19 mouse cellular contexts compared by ENCODE assay signal in the genomic region with DNA sequence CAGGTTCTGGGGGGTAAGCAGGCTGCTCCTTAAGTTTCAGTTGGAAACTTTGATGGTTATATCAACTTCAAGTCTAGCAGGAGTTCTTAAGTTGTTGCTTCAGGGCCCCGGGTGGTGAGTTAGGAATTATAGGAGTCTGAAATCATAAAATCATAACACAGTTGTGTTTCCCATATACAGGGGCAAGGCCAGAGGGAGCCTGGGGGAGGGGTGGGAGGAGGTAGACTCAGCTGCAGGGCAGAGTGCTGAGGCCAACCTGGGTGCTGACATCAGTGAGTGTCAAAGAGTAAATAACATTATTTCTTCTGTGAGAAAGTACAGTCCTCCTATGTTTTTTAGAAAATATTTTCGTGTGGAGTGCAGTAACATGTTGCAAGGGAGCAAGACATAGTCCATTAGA. TPM values are rescaled to one million over a fixed set of nuclear protein-coding genes. Genes with fewer than 3 reads are reported as not detected.
DNase-seq lines count a peak whose midpoint lies in the region; ATAC-seq and TF ChIP-seq lines count a peak whose summit lies in the region.
"Had no signal": no experiment of that assay in that cellular context is flagged by ENCODE, and none has a peak within 500 bp of the region (broad histone marks: within the 10 kb centered on the region; RNA-seq: fewer than 3 reads in every experiment).

No protein-coding gene starts in this region.

- no peaks in the 10 kb centered on the region for H3K9me3 ChIP-seq in limb, embryonic 12.5 days
- no peaks in the 10 kb centered on the region for H3K9me3 ChIP-seq in limb, embryonic 10.5 days (replicated peaks)
- H3K9me3 ChIP-seq in limb, embryonic 13.5 days = no peaks in the 10 kb centered on the region
- no peaks in the 10 kb centered on the region for H3K9me3 ChIP-seq in stomach, postnatal 0 days (ENCODE audit: control insufficient read depth, low read length)
- H3K9me3 ChIP-seq: forebrain, embryonic 15.5 days had no signal

- H3K79me2 ChIP-seq in heart, adult 2 months (replicated peaks; ENCODE audit: control insufficient read depth, insufficient read depth, low read length) = peaks cover 8% of the 10 kb centered on the region

- H3K4me2 ChIP-seq in limb, embryonic 12.5 days = no peak overlapping the region
- H3K4me2 ChIP-seq in limb, embryonic 13.5 days (replicated peaks) = no peak overlapping the region
- no peak overlapping the region for H3K4me2 ChIP-seq in stomach, postnatal 0 days (replicated peaks; ENCODE audit: low read depth)
- H3K4me2 ChIP-seq: forebrain, embryonic 15.5 days; midbrain, embryonic 11.5 days had no signal

- peaks cover 17% of the 10 kb centered on the region for H3K4me1 ChIP-seq in heart, adult 2 months (ENCODE audit: control insufficient read depth, insufficient read depth, low read length)
- H3K4me1 ChIP-seq in limb, embryonic 12.5 days (replicated peaks) = peaks cover 24% of the 10 kb centered on the region
- H3K4me1 ChIP-seq in limb, embryonic 10.5 days = peaks cover 15% of the 10 kb centered on the region
- H3K4me1 ChIP-seq in limb, embryonic 13.5 days = peaks cover 38% of the 10 kb centered on the region
- H3K4me1 ChIP-seq in stomach, postnatal 0 days (replicated peaks; ENCODE audit: control insufficient read depth, insufficient read depth) = peaks cover 11% of the 10 kb centered on the region

- H3K9ac ChIP-seq in heart, adult 2 months (ENCODE audit: low read depth, low read length) = no peak overlapping the region
- H3K9ac ChIP-seq in limb, embryonic 12.5 days (replicated peaks) = no peak overlapping the region
- H3K9ac ChIP-seq in limb, embryonic 13.5 days = no peak overlapping the region
- no peak overlapping the region for H3K9ac ChIP-seq in stomach, postnatal 0 days (ENCODE audit: low read length)
- H3K9ac ChIP-seq: forebrain, embryonic 15.5 days had no signal

- no peaks in the 10 kb centered on the region for H3K27me3 ChIP-seq in heart, adult 2 months (ENCODE audit: control insufficient read depth, insufficient read depth, low read length)
- no peaks in the 10 kb centered on the region for H3K27me3 ChIP-seq in limb, embryonic 12.5 days
- no peaks in the 10 kb centered on the region for H3K27me3 ChIP-seq in limb, embryonic 10.5 days (ENCODE audit: low read depth, poor library complexity, severe bottlenecking)
- no peaks in the 10 kb centered on the region for H3K27me3 ChIP-seq in limb, embryonic 13.5 days
- H3K27me3 ChIP-seq in stomach, postnatal 0 days (ENCODE audit: control insufficient read depth, insufficient read depth, low read length) = no peaks in the 10 kb centered on the region
- H3K27me3 ChIP-seq: forebrain, embryonic 15.5 days; Patski had no signal

- intact Hi-C loops in heart, adult 2 months (cut with DNase I) = no loop called here
- intact Hi-C loops in heart, postnatal 36 days (cut with DNase I) = no loop called here

- 77% methylated on average over 2 of the region's 2 CpGs for WGBS in heart, adult 2 months
- 45% methylated on average over 2 of the region's 2 CpGs for WGBS in limb, embryonic 12.5 days
- 85% methylated on average over 2 of the region's 2 CpGs for WGBS in limb, embryonic 10.5 days
- 39% methylated on average over 2 of the region's 2 CpGs for WGBS in limb, embryonic 13.5 days
- 21% methylated on average over 2 of the region's 2 CpGs for WGBS in stomach, postnatal 0 days

- no peak for TF ChIP-seq CTCF in heart, adult 2 months (IDR thresholded peaks at IDR 0.05)
- TF ChIP-seq CTCF in stomach, postnatal 0 days (IDR thresholded peaks at IDR 0.05; ENCODE audit: low read depth) = no peak

- TF ChIP-seq EP300 in heart, adult 2 months (IDR thresholded peaks at IDR 0.05; ENCODE audit: insufficient read depth, low read depth, low read length) = no peak
- no peak for TF ChIP-seq EP300 in stomach, postnatal 0 days (optimal IDR thresholded peaks at IDR 0.05)

- no peak overlapping the region for H3K4me3 ChIP-seq in heart, adult 2 months
- H3K4me3 ChIP-seq in limb, embryonic 12.5 days (replicated peaks) = no peak overlapping the region
- no peak overlapping the region for H3K4me3 ChIP-seq in limb, embryonic 10.5 days
- H3K4me3 ChIP-seq in limb, embryonic 13.5 days = no peak overlapping the region
- no peak overlapping the region for H3K4me3 ChIP-seq in stomach, postnatal 0 days (ENCODE audit: low read depth, low read length)
- H3K4me3 ChIP-seq: forebrain, embryonic 15.5 days had no signal

- no peak for ATAC-seq in limb, embryonic 12.5 days (ENCODE audit: insufficient number of reproducible peaks, insufficient read depth, low FRiP score, low TSS enrichment, low read depth)
- ATAC-seq in limb, embryonic 13.5 days (ENCODE audit: low FRiP score, low read depth) = no peak
- peak; percentile 56; the same call in 1 of the 2 replicates for ATAC-seq in stomach, postnatal 0 days (ENCODE audit: low FRiP score, low TSS enrichment)
- ATAC-seq: forebrain, embryonic 15.5 days; hindbrain, postnatal 0 days; Patski had no signal

- peaks cover 4% of the 10 kb centered on the region; the same call in 1 of the 2 replicates for H3K36me3 ChIP-seq in heart, adult 2 months (ENCODE audit: control insufficient read depth, insufficient read depth, low read length)
- no peaks in the 10 kb centered on the region for H3K36me3 ChIP-seq in limb, embryonic 12.5 days
- H3K36me3 ChIP-seq in limb, embryonic 10.5 days = no peaks in the 10 kb centered on the region
- no peaks in the 10 kb centered on the region for H3K36me3 ChIP-seq in limb, embryonic 13.5 days
- H3K36me3 ChIP-seq in stomach, postnatal 0 days (ENCODE audit: control insufficient read depth, insufficient read depth, low read length) = no peaks in the 10 kb centered on the region
- H3K36me3 ChIP-seq: forebrain, embryonic 15.5 days had no signal

- no peak for TF ChIP-seq POLR2A in heart, adult 2 months (IDR thresholded peaks at IDR 0.05; ENCODE audit: insufficient read depth, low read depth, low read length)

- H3K27ac ChIP-seq in heart, adult 2 months = peak overlapping the region; percentile 0; the same call in 1 of the 2 replicates
- H3K27ac ChIP-seq in limb, embryonic 12.5 days = peak overlapping the region; percentile 54; the same call in 1 of the 2 replicates
- no peak overlapping the region; the same call in 1 of the 2 replicates for H3K27ac ChIP-seq in limb, embryonic 10.5 days
- H3K27ac ChIP-seq in limb, embryonic 13.5 days = peak overlapping the region; percentile 22; the same call in 1 of the 2 replicates
- peak overlapping the region; percentile 78 for H3K27ac ChIP-seq in stomach, postnatal 0 days (replicated peaks)
- H3K27ac ChIP-seq: forebrain, embryonic 15.5 days; hindbrain, postnatal 0 days had no signal

- no peak for DNase-seq in heart, adult 2 months
- DNase-seq in heart, postnatal 36 days = no peak
- DNase-seq in limb, embryonic 10.5 days (ENCODE audit: low spot score) = no peak
- DNase-seq in stomach, postnatal 0 days (ENCODE audit: low spot score) = no peak
- no peak for DNase-seq in adrenal gland, postnatal 14 days
- DNase-seq: cerebellum, adult 11 months; cerebellum, postnatal 14 days; gastrocnemius, postnatal 14 days; heart, adult 18-20 months; kidney, adult 2 months; kidney, postnatal 25 days; liver; thymus, postnatal 14 days had no signal

RNA-seq across cellular contexts. Expression of gene Gnaq, which starts 55.3 kb away (rescaled TPM):
- 10 to 100 TPM; 23.1 to 23.4 TPM for total RNA-seq in heart, adult 2 months (2021)
- polyA plus RNA-seq in heart, adult 2 months (2012; rRNA removed) = 8.4 and 14.5 TPM in 2 replicates
- total RNA-seq in heart, postnatal 36 days (2021) = 10 to 100 TPM; 22.5 to 23.0 TPM
- polyA plus RNA-seq in limb, embryonic 12.5 days (2016; fragmentation: Nextera tagmentation; extraction: Ambion mirVana) = 23.8 and 25.9 TPM in 2 replicates
- polyA plus RNA-seq in limb, embryonic 10.5 days (2016; fragmentation: Nextera tagmentation; extraction: Ambion mirVana) = 16.8 and 19.6 TPM in 2 replicates
- polyA plus RNA-seq in limb, embryonic 13.5 days (2015; fragmentation: Nextera tagmentation; extraction: Ambion mirVana) = 30.3 and 31.9 TPM in 2 replicates
- 18.1 and 18.6 TPM in 2 replicates for polyA plus RNA-seq in stomach, postnatal 0 days (2015; fragmentation: Nextera tagmentation; extraction: Ambion mirVana)
- 57.7 and 62.5 TPM in 2 replicates for total RNA-seq in adrenal gland, postnatal 14 days (2021)
